Mouse (Mus musculus): ENCODE results near the gene Higd1a. TPM values are rescaled to one million over a fixed set of nuclear protein-coding genes. Genes with fewer than 3 reads are reported as not detected.
A peak's percentile ranks its signal among the peaks of the same experiment; 100 is the strongest.

The Higd1a gene
- total RNA-seq, 2 experiments from 2014 or later, result 12.9 to 106 TPM

DNA sequence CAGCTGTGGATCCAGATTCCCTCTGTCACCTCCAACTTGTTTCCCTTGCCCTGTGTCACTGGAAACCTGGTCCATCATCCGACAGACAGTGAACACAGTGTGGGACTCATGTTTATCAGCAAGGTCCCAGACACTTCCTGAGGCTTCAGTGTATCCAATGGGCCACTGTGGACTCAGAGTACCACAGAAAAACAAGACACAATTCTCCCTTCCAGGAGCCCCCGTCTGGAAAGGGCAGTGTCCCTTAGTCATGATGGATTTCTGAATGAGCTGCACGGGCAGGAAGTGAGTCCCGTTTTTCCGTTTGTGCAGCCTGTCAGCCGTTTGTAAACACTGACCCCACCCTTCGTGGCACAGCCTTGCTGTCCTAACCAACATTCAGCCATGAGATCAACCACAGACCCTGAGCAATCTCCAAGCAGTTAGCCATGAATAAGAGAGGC lies 23.9 kb upstream of the Higd1a start:
- ATAC-seq (replicated peaks; ENCODE audit: poor library complexity, severe bottlenecking), result peak; percentile 83

DNA sequence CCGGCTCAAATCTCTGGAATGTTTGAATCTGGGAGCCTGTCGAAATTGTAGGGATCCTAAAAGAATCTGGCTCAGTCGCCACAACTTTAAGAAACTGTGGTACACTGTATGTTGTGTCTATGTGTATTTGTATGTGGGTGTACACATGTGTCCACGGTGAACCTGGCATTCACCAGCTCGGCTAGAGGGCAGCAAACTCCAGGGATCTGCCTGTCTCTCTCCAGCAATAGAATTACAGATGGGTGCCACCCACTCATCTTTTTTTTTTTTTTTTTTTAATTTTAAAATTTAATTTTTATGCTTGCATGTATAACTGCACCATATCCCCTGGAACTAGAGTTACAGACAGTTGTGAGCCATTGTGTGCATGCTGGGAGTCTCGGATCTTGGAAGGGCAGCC lies 23.1 kb upstream of the Higd1a start:
- no peak for ATAC-seq (replicated peaks; ENCODE audit: poor library complexity, severe bottlenecking)

DNA sequence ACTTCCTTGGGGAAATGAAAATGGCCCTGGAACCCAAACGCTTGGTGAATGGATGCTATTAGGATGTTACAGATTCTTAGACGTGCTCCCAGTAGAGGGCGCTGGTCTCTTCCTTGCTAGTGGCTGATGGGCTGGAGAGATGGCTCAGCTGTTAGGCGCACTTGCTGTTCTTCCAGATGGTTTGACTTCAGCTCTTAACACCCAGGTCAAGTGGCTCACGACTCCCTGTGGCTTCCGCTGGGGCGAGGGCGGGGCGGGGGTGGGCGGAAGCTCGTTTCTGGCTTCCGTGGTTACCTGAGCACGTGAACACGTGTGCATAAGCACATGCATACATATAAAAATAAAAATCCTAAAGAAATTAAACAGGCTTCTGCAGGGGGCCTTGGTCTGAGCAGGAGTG lies 22.7 kb upstream of the Higd1a start:
- ATAC-seq (replicated peaks; ENCODE audit: poor library complexity, severe bottlenecking), result peak; percentile 78

DNA sequence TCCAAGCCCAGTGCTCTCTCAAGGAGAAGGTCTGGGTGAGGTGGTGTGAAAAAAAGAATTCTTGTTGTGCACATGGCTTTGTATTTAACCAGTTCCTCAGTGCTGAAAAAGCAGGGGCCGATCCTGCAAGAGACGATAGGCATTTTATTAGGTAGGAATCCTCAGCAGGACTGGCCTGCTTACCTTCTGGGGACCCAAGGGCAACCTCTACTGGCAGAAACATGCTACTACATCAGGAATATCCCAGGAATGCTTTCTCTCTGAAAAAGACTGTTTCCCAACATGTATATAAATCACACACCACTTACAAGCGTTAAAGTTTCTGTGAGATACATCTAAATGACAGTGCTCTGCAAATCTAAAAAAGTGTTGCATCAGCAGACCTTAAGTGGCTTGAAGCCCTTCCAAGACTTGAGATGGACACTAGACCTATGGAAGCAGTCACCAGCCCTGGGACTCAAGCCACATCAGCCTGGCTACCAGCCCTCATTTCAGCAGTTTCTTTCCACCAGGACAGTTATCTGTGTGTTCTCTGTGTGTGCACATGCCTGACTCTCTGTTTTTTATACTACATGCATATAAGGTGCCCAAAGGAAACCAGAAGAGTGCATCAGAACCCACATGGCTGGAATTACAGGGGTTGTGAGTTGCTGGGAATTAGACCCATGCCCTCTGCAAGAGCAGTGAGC lies 19.0 kb upstream of the Higd1a start:
- ATAC-seq (replicated peaks; ENCODE audit: poor library complexity, severe bottlenecking), result peak; percentile 46

DNA sequence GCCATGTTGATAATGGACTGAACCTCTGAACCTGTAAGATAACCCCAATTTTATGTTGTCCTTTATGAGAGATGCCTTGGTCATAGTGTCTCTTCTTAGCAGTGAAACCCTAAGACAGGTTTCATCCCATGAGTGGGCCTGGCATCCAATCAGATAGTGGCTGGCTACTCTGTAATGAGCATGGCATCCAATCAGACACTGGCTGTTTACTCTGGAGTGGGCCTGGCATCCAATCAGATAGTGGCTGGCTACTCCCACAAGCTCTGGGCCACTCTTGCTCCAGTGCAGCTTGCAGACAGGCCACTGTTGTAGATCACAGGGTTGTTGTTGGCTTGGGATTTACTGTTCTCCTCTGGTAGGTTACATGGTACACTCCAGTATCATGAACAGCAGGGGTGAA lies 15.4 kb upstream of the Higd1a start:
- ATAC-seq (replicated peaks; ENCODE audit: poor library complexity, severe bottlenecking), result no peak

DNA sequence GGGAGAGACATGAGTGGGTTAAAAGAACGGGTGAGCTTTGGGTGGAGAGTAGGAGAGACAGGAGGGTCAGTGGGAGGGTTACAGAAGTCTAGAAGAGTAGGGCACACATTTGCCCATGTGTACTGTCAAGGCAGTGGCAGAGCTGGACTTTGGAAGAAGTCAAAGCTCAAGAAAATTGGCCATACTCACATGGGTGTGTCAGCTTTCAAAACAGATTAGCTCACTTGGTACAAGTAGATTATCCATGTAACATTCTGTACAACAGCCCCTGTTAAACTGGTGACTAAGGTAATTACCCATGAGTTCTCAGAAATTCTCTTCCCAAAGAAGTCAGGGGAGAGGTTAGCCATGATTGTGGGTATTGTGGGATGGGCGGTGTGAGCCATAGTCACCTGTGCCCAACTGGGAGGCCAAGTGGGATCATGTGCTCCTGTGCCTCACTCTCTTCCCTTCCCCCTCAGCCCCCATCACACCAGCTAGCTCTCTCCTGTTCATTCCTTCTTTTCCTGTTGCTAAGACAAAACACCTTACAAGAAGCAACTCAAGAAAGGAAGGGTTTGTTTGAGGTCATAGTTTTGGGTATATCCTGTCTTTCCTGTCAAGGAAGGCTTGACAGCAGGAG lies 14.0 kb upstream of the Higd1a start:
- no peak for ATAC-seq (replicated peaks; ENCODE audit: poor library complexity, severe bottlenecking)

DNA sequence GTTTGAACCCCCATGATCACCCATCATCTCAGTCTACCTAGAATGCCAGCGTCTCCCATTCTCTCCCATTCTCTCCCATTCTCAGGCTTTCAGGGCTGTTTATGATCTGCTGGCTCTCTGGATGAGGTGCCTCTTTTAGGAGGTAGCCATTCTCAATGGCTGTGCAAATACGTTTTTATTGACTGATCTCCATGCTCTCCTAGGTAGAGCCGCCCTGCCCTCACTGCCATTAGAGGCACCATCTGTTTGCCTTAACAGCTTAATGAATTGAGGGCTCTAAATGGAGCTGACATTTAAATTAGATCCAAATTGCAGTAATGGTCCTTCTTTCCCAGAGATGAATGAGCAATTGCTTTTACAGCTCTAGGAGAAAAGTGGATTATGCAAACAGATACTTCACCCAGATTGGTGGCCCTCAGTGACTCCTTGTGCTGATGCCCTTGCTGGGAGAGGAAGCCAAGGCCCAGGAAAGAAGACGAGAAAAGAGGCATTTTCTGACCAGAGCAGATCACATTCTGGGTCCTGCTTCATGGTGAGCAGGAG lies 11.9 kb upstream of the Higd1a start:
- ATAC-seq (replicated peaks; ENCODE audit: poor library complexity, severe bottlenecking), result no peak

DNA sequence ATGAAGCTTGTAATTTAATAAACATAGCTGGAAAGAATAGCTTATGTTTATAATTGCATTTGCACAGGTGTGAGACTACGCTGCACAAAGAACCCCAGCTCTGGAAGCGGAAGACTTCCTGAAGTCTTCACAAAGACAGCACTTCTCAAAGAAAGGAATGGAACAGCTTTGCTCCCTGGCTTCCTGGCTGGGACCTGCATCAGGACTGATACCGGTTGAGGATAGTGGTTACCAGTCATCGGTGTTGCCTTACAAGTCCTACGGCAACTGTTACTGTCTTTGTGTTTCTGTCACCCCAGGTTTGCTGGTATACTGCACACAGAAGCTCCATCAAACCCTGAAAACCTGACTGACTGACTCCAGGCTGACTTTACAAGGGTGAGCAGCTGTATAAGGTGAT lies 11.3 kb upstream of the Higd1a start:
- ATAC-seq (replicated peaks; ENCODE audit: poor library complexity, severe bottlenecking), result no peak

DNA sequence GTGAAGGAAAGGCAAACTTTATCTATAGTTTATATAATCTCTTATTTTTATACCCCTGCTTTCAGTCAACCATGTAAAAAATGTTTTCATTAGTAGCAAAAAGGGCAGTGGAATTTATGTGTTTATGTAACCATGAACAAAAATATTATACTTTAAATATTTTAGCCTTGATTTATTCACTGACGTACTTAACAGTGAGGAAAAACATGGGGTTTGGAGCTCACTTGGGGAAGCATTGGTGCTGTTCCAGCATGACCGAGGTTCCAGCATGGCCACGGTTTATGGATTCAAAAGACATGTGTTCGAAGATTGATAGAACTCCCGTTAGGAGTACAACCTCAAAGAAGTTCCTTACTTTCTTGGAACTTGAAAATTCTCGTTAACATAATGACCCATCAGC lies 10.1 kb upstream of the Higd1a start:
- ATAC-seq (replicated peaks; ENCODE audit: poor library complexity, severe bottlenecking), result no peak

DNA sequence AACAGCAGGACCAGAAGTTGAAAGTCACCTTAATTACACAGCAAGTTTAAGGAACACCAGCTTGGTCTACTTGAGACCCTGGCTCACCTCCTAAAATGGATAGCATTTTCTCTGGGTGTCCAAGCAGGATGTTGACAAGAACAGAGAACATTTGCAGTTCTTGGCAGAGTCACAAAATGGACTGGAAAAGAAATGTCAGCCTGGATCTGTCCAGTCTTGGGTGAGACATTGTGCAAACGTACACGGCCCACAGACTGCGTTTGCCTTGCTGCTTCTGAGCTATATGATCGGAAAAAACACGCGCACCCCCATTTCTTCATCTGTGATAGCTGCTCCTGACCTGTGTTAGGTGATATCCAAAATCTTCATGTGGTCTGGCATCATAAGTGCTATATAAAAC lies 9.5 kb upstream of the Higd1a start:
- no peak for ATAC-seq (replicated peaks; ENCODE audit: poor library complexity, severe bottlenecking)

DNA sequence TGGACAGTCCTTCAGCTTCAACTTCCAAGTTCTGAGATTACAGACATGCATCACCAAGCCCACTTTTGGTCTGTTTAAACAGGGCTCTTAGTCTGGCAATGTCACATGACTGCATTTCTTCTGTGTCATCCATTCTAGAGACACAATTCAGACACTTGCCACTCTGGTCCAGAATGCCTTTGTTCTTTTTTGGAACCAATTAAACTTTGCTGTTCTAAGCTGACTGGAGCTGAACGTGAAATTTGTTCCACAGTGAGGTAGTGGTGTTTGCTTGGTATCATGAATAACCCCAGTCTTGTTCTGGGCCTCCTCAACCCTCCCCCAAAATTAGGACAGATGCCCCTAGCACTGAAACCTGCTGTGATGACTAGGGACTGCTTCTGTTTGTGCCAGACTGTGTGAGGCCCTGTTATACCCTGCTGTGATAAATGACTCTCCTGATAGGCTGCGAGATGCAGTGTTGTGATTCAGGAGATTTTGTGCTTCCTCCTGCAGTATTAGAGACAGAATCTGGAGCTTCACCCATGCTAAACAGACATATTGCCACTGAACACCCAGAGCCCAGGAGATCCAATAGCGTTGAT lies 7.4 kb upstream of the Higd1a start:
- no peak for ATAC-seq (replicated peaks; ENCODE audit: poor library complexity, severe bottlenecking)

DNA sequence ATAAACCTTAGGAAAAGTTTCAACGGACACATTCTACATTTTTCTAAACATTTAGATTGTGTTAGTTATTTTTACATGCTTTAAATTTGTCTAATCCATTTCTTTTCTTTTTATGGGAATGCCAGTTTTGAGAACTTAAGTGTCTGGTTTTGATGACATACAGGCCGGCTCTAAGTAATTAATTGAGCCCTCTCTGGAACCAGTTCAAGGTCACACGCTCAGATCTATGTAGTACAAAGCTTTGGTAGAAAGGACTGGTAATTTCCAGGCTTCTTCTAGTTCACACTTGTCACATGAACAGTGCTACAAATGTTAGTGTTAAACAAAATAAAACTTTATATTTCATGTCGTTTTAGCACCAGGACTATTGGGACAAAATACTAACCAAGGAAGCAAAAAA lies 6.7 kb upstream of the Higd1a start:
- ATAC-seq (replicated peaks; ENCODE audit: poor library complexity, severe bottlenecking), result no peak

DNA sequence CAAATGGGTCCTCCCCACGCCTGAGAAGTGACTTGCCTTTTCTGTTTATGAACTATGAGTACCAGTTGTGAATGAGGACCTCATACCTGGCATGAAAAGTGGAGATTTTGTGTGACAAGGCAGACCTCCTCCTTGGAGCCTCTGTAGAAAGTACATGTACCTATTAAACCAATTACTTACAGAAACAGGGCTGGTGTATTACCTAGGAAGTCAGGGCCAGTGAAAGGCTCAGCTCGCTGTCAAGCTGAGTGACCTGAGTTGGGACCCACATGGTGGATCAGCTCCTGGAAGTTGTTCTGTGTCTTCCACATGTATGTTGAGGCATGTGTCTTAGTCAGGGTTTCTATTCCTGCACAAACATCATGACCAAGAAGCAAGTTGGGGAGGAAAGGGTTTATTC lies 2.8 kb upstream of the Higd1a start:
- no peak for ATAC-seq (replicated peaks; ENCODE audit: poor library complexity, severe bottlenecking)

DNA sequence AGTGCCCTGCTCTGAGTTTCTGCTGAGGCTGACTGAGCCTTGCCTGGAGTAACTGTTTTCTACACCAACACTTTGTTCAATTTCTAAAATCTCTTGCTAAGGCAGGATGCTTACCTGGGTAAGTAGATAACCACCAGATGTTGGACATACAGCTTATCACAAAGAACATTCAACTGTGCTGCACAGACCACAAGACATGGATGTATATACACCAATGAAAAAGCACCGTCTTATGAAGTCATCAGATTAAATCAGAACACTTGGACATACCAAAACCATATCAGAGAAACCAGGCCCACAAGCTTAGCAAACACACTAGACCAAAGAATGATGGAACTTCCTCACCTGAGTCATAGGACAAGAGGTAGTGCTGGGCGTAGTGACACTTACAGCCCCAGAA lies 1.2 kb upstream of the Higd1a start:
- ATAC-seq (replicated peaks; ENCODE audit: poor library complexity, severe bottlenecking), result no peak

DNA sequence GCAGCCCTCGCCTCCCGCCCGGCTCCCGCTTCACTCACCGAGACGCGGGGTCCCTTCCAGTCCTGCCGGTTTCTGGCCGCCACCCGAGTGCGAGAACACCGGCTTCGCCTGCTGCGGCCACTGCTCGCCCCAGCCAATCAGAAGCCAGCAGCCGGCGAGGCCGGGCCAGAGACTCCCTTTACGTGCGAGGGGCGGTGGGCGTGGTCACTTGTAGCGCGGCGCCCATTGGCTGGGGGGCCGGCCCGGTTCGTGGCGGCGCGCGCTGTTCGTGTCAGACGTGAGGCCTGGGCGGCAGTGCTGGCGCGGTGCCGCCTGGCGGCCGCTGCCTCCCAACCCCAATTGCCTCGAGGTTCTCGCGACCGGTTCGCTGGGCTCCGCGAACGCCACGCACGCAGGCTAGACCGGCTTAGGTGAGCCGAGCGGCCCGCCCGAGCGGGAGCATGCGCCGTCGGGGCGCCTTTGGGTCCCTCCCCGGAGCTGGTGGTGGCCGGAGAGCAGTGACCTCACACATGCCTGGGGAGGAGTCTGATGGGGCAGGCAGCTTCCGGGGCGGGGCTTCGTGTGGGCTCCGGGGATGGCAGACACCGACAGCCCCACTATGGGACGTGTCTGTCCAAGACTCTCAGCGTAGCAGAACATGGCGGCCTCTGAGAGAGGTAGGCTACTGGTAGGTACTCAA lies 549 bp downstream of the Higd1a start:
- ATAC-seq (replicated peaks; ENCODE audit: poor library complexity, severe bottlenecking), result peak; percentile 90

DNA sequence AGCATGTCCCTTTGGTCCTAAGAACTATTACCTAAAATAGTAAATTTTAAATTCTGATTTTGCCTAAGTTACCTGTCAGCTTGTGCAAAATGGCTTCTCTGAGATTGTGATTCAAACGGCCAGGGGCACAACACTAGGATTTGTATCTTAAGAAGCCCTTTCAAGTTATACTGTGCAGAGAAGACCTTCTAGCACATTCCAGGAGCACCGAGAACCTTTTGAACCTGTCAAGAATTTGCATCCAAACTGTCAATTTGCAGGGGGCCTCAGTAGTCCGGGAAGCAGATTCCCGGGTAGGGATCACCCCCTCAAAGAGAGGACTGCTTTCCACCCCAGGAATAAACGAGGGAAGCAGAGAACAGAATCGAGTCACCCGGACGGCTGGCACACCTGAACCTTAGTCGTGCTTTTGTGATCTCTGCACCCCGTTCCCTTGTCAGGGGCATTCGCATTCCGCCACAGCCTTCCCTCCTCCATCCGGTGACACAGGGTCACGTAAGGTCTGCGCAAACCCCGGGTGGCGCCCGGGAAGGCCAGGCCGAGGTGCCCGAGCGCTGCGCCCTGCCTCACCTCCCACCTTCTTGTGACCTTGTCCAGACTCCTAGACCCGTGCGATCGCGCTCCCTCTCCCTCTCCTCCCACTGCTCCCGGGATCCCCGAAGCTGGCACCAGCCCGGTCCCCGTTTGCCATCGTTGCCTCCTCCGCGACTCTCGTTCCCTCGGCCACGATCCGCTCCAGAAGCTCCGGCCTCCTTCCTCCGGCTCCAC lies 1.3 kb downstream of the Higd1a start:
- ATAC-seq (replicated peaks; ENCODE audit: poor library complexity, severe bottlenecking), result peak; percentile 23

DNA sequence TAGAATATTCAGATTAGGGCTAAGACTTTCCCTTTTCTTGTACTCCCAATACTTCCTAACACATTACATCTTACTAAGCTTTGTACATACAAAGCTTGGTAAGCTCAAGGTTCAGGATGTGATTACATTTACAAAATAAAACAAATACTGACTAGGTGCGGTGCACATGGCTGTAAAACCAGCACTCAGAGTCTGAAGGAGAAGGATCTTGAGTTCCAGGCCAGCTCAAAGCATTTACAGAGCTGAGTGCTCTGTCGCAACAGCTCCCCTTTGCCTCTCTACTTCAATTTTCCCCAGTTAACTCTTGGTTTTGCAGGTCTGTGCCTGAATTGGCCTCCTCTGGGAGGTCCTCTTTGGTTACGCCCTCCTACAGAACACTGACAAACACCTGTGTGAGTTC lies 3.9 kb downstream of the Higd1a start:
- ATAC-seq (replicated peaks; ENCODE audit: poor library complexity, severe bottlenecking), result no peak

DNA sequence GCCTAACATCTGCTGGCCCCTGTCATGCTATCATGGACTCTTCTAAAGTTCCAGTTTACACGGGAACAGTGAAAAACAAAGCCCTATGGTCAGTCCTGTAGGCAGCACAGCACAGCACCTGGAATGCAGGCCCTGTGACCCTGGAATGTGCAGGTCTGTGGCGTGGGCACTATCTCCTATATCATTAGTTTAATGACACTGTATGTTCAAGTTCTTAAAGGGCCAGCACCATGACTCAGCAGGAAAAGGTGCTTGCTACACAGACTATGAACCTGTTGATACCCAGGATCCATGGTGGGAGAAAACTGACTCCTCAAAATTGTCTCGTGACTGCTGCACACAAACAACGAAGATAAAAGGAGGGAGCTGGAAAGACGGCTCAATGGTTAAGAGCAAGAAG lies 10.3 kb downstream of the Higd1a start:
- no peak for ATAC-seq (replicated peaks; ENCODE audit: poor library complexity, severe bottlenecking)

DNA sequence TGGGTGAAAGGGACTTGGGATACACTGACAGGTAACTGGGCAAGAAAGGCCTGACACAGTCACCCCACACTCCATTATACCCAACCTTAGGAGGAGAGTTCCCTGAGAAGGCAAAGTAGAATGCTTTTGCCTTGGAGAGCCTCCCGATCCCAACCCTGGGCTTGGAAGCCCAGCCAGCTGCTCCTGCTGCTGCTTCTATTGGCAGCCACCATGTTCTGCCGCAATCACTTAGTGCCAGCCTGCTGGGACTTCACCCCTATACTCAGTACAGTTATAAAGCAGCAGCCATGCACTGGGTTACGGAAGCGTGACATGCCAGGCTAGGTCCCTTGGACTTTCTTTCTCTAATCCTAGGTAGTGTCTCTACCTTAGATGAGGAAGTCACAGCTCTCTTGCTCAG lies 11.0 kb downstream of the Higd1a start:
- no peak for ATAC-seq (replicated peaks; ENCODE audit: poor library complexity, severe bottlenecking)

DNA sequence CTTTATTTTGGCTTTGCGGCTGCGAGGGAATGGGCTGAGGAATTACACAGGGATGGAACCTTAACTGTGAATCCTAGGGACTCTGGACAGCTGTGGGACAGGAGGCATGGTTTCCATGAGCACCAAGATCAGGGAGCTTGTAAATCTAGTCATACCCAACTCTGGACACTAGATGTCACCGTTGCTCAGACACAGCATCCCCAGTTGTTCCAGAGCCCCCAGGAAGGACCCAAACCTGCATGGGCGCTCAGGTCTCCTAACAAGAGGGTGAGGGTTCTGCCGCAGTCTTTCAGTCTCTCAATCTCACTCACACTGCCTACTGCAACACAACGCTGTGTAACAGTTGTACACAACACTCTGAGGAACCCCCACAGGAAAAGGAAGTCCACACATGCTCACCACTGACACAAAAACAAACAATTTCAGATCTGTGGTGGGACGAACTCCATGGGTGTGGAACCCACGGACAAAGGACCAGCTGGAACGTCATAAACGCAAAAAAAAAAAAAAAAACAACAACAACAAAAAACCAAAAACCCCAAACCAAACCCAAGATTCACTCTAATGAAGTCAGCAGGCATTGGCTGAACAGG lies 11.5 kb downstream of the Higd1a start:
- peak; percentile 68 for ATAC-seq (replicated peaks; ENCODE audit: poor library complexity, severe bottlenecking)

Measured in granulocyte monocyte progenitor cell, adult 5-6 weeks (primary cell).